Mouse (Mus musculus): ENCODE measurements at regions not wholly inside any gene's neighbourhood (a gene's known extent, or its start where the extent isn't known, plus 50 kb on each side); places are given as distances from the start of the nearest gene placed in this dataset.
A peak's percentile ranks its signal among the peaks of the same experiment; 100 is the strongest.

DNA sequence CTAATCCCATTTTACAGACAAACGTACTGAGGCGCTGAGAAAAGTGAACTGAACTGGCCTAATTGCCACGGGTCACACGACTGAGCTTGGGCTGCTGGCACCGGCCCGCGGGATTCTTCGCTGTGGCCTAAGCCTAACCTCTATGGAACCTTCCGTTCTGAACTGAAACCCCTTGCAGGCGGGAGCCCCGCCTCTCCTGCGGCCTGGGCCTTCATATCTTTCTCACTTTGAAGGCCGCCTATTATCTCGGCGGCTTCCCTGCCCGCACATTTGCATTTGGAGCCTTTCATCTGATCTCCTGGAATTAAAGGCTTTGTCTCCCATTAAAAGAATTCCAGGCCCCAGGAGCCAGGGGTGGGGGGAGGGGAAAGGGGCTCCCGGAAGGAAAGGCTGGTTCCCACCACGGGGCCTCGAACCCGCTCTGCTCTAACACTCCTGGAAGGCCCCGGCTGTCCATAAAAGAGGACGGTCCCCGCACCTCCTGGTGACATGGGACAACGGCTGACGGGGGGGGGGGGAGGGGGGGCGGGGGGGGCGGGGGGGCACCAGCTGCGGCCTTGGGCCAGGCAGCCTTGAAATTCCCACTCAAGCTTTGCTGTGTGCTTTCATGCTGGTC is 122.9 kb upstream of the Pja1 start:
- ATAC-seq (ENCODE audit: low TSS enrichment), result no peak

DNA sequence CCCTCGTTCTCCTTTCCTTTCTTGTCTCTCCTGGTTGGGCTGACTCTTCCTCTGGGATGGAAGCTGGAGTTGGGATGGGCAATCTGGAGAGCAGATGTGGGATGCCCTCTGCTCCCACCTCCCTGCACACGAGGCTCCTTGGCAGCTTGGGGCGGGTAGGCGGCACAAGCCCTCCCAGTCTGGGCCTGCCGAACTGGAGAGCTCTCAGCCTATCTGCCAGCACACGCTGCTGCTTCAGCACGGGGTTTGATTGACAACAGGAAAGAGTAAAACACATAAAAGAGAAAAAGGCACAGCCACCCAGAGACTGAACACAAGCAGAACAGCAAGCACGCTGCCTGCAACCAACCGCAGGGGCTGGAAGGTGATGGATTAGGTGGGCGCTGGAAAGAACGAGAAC is 121.9 kb upstream of the Pja1 start:
- ATAC-seq (ENCODE audit: low TSS enrichment), result peak; percentile 31; the same call in 1 of the 2 replicates

- ATAC-seq (ENCODE audit: low TSS enrichment), result peak; percentile 57; the same call in 1 of the 2 replicates
These were observed 116.2 kb upstream of the Pja1 start for GRCm38 (mm10) chrX:99587284-99587683.

- no peak for ATAC-seq (ENCODE audit: low TSS enrichment)
These were observed 115.2 kb upstream of the Pja1 start for GRCm38 (mm10) chrX:99586282-99586681.

DNA sequence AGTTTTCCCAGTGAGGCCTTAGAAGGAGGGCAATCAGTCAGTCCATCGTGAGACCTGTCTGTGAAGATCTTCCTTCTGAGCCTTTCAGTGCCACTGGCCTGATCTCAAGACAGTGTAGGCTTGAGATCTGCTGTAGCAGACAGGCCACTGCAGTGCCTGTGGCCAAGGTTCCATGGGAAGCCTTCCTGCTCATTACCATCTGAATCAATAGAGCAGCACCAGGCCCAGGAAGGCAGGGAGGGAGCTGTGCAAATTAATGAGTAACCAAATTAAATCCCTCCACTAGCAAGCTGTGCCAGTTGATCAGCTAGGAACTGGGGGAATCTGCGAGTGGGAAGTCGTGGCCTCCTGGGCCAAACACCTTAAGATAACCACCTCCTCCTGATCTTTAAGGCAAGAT is 114.6 kb upstream of the Pja1 start:
- no peak for ATAC-seq (ENCODE audit: low TSS enrichment)

DNA sequence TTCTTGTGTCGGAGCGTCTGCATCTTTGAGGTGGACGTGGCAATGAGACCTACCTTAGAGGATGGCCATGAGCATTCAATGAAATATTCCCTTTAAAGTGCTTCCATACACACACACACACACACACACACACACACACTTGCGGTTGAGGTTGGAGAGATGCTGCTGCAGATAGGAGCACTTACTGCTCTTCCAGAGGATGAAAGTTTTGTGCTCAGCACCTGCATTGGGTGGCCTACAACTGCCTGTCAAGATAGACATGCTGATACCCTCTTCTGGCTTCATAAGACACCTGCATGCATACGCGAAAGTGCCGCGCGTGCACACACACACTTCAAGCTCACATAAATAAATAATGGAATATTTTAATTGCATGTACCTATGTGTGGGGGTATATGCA is 111.5 kb upstream of the Pja1 start:
- no peak for ATAC-seq (ENCODE audit: low TSS enrichment)

- no peak for ATAC-seq (ENCODE audit: low TSS enrichment)
These were observed 110.8 kb upstream of the Pja1 start for GRCm38 (mm10) chrX:99581632-99582466.

GRCm38 (mm10) chrX:99579206-99579605 is 108.1 kb upstream of the Pja1 start:
- no peak for ATAC-seq (ENCODE audit: low TSS enrichment)

DNA sequence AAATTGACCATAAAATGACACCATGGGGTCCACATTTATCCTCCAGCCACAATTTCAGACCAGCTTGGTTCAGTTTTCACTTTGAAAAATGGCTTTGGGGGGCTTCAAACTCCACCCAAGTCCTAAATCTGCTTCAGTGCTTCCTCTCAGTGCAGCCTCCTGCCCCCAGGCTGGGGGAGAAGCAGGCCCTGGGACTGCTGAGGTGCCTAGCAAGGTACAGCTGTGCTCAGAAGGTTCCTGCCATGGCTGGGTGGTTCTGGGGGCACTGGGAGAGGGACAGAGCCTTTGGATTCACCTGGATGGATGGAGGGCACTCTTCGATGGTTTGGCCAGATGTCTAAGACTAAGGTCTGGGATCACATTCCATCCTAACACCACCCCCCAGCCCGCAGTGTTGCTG is 107.7 kb upstream of the Pja1 start:
- no peak for ATAC-seq (ENCODE audit: low TSS enrichment)

DNA sequence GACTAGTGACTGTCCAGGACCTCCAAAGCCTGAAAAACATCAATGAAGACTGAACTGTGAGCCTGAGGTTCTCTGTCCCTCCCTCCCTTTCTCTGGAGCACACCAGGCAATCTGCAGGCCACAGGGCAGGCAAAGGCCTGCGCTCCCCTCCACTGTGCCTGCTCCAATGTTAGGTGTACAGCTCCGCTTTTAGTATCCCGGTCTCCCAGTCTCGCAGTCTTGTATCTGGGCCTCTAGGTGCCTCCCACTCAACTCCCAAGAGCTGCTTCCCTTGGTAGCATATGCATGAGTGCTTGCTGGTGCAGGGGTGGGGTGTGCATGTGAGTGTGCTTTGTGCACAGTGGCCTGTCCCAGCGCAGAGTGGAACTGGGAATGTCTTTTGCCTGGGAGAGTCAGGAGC is 104.0 kb upstream of the Pja1 start:
- peak; percentile 95 for ATAC-seq (ENCODE audit: low TSS enrichment)

GRCm38 (mm10) chrX:99574441-99575103 is 103.5 kb upstream of the Pja1 start:
- peak; percentile 58 for ATAC-seq (ENCODE audit: low TSS enrichment)

DNA sequence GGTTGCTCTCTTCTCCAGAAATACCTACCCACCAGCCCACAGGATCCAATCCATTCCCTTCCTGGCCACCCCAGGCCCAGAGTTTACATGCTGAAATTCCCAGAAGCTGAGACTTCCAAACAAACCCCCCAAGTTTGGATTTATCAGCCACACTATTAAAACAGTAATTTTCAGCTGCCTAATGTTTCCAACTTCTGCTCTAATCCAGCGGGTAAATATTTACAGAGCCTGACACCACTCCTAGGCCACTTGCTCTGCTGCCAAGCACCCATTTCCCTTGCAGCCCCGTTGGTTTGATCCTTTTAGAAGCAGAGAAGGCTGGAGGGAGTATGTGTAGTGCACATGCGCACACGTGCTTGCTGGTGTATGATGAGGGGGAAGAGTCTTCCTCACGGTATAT is 99.1 kb upstream of the Pja1 start:
- no peak for ATAC-seq (ENCODE audit: low TSS enrichment)

GRCm38 (mm10) chrX:99568244-99568643 is 97.2 kb upstream of the Pja1 start:
- peak; percentile 59 for ATAC-seq (ENCODE audit: low TSS enrichment)

DNA sequence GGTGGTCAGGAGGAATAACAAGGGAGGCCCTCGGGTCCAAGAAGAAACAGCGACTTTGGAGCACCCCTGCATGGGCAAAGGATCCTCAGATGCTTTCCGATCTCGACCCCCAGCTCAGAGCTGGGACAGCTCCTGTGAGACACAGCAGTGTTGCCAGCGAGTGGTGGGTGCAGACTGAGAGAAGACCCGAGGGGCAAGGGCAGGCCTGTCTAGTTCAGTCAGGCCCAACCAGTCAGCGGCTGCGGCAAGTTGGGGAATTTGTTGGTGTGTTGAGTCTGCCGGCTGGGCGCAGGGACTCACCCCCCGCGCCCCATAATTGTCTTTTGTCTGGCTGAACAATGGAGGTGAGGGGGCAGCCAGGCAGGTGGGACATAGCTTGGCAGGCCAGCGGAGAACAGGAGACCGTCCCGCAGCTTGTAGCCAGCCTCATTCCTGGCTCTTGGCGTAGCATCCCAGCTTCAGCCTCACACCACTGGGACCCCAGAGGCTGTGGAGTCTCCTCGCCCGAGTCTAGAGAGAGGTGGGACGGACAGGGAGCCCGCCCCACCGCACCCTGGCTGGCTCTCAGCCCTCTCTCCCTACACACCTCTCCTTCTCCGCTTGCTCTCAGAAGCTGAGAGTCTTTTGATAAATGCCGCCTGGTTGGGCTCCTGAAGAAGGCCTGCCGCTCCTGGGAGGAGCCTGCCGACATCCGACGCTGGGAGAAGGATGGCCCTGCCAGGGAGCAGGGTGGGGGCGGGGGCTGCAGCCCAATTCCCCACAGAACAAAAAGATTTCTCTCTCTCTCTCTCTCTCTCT is 96.5 kb upstream of the Pja1 start:
- ATAC-seq (ENCODE audit: low TSS enrichment), result peak; percentile 82

DNA sequence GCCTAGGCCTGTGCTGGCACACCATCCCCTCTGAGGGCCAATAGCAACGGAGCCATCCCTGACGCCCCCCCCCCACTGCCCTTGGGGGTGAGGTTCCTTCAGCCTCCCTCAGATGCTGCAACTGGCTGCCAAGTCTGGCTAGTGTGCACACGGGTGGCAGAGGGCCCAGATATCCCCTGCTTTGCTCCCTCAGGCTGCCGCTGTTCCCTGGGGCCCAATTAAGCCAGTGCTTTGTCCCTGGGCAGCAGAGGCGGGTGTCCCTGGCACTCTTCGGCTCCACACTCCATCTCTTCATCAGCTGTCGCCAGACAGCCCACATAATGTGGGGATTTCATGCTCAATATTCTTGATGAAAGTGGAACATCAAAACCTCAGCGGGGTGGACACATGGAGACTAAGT is 90.9 kb upstream of the Pja1 start:
- peak; percentile 81 for ATAC-seq (ENCODE audit: low TSS enrichment)

DNA sequence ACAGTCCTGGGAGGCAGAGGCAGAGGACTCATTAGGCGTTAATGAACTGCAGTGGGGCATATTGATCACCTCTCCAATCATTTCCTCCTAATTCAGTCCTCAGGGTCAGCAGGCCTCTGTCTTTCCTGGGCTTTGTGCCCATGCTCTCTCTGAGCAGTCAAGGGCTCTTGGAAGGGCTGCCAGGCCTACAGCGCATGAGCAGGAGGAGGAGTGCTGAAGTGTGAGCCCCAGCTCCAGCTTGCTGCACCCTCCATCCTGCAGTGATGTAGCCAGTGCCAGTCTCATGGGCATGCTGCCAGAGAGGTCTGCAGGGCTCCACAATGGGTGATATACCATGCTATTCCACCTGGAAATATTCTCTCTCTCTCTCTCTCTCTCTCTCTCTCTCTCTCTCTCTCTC is 89.6 kb upstream of the Pja1 start:
- ATAC-seq (ENCODE audit: low TSS enrichment), result no peak

- no peak for ATAC-seq (ENCODE audit: low TSS enrichment)
These were observed 85.8 kb upstream of the Pja1 start for GRCm38 (mm10) chrX:99556876-99557354.

GRCm38 (mm10) chrX:99555976-99556781 is 85.1 kb upstream of the Pja1 start:
- ATAC-seq (ENCODE audit: low TSS enrichment), result no peak

DNA sequence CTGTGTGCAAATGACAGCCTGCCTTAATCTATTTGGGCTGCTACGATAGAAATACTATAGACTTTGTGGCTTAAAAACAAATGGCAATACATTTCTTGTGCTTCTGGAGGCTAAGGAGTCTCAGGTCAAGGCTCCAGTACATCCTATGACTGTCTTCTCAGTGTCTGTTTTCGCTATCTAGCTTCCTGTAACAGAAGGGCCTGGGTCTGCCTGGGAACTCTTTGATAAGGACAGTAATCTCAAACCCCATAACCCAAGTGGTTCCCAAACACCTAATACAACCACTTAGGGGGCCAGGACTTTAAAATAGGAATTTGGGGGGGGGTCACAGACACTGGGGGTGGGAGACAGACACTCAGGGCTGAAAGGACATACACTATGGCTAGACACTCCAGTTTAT is 81.7 kb upstream of the Pja1 start:
- no peak for ATAC-seq (ENCODE audit: low TSS enrichment)

GRCm38 (mm10) chrX:99550057-99550760 is 79.1 kb upstream of the Pja1 start:
- no peak for ATAC-seq (ENCODE audit: low TSS enrichment)
